Mouse (Mus musculus): Measurements from ENCODE around the gene Nyap2. TPM values are rescaled to one million over a fixed set of nuclear protein-coding genes. Genes with fewer than 3 reads are reported as not detected.

The Nyap2 gene
- 2.8 and 3.5 TPM in 2 replicates for polyA plus RNA-seq (2016; fragmentation: Nextera tagmentation; extraction: Ambion mirVana)

DNA sequence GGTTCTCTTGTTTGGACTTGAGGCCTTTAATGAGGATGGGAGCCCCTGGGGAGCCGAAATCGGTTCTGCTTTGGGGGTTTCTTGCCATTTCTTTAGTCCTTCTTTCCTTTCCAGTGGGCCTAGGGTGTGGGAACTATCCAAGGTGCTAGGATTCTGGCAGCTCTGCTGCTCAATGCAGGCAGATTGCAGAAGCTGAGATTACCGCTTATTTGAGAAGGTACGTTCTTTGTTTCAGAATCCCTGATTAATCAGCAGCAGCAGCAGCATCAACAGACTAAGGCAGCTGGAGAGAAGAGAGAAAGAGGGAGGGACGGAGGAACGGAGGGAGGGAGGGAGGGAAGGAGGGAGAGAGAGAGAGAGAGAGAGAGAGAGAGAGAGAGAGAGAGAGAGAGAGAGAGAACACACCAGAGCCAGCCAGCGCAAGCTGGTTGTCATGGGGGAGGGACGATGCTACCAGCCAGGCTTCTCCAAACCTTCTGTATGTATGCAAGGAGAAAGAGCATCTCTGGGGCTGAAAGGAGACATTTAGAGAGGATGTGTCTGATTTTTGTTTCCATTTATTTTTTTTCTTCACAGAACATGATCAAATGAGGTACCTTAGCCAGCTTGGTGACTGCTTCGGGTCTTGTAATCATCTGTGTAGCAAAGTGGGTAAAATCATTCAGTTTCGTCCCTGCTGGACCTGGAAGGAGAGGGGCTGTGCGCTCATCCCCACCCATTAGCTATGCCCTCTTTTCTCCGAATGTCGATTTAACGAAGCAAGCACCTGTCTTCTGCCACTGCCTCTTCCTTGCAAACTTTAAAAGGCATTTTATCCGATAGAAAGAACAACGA is at the start of gene Nyap2:
Gene Nyap2 (plus strand): TSS at position 120 of the 834 bp plus-strand sequence.
- 19% methylated on average over 16 of the region's 16 CpGs for WGBS
- H3K27ac ChIP-seq (replicated peaks): peak within 1 kb of the TSS; percentile 93
- H3K36me3 ChIP-seq: no peaks in the 10 kb centered on the region
- peak; percentile 81 for ATAC-seq (ENCODE audit: low FRiP score, low read depth)
- H3K27me3 ChIP-seq: no peaks in the 10 kb centered on the region
- peak within 1 kb of the TSS; percentile 50 for H3K9ac ChIP-seq (replicated peaks)
- peaks cover 9% of the 10 kb centered on the region; the same call in 1 of the 2 replicates for H3K4me1 ChIP-seq
- H3K9me3 ChIP-seq: no peaks in the 10 kb centered on the region
- H3K4me3 ChIP-seq: peak within 1 kb of the TSS; percentile 32
- peak within 1 kb of the TSS; percentile 49 for H3K4me2 ChIP-seq (replicated peaks)

DNA sequence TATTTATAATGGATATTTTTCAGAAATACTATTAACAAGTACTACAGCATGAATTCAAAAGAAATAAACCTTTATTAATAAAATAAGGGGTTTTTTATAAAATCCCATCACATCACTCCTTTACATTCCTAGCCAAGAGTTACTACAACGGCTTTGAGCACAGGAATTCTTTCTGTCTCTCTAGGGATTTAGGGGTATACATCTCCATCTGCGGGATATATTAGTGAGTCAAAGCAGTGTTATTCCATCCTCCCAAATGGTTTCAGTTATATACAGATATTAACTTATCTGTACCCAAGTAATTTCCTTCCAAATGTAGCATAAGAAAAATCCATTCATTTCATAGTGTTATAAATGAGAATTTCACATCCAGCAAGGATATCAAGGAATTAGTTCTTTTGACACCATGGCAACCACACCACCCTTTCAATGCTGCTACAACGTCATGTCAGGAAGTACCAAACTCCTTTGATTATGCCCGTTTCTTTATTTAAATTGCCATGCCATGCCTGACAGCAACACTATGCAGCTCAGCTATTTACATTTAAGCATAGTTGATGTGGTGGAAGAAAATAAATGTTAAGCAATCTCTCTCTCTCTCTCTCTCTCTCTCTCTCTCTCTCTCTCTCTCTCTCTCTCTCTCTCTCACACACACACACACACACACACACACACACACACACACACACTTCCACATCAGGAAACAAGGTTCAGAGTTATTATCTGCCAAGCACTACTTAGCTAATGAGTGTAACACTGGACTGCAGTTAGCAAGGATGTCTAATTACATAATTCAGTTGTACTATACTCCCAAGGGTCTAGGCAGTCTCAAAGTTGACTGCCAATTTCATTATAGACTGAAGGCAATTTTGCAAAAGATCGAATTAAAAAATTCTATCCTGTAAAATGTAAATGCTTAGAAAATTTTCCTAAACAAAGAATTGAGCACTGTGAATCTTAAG is 33.6 kb upstream of the Nyap2 start:
- Histone ChIP-seq H3K9me3 (no peaks in the 10 kb centered on the region), H3K4me1 (0 out of 2 replicates have a peak, but pooled peaks cover 3% of the 10 kb centered on the region), H3K4me2 (replicated peaks) (no peak overlapping the region), H3K4me3 (no peak overlapping the region), H3K27ac (replicated peaks) (no peak overlapping the region), H3K36me3 (no peaks in the 10 kb centered on the region), H3K9ac (replicated peaks) (no peak overlapping the region), H3K27me3 (no peaks in the 10 kb centered on the region)
- WGBS: 47% methylated on average over 5 of the region's 5 CpGs
- peak; percentile 66; the same call in 1 of the 2 replicates for ATAC-seq (ENCODE audit: low FRiP score, low read depth)

DNA sequence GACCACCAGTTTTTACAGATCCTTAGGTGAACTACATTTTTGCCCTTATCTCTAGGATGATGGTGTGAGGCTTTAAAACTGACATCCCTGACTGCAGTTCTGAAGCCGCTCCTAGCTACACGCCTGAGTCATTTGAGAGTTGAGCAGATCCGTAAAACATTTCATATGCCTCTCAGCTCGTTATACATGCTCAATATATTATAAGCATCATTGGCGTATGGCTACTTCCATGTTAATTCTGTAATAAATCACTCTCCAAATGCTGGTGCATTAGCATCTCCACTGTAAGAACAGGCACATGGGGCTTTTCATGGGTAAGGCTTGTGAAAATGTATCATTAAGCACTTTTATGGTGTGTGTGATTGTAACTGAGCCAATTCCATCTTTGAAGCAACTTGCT is 18.4 kb upstream of the Nyap2 start:
- no peak overlapping the region for H3K4me3 ChIP-seq
- H3K9me3 ChIP-seq: no peaks in the 10 kb centered on the region
- no peak for ATAC-seq (ENCODE audit: low FRiP score, low read depth)
- no peak overlapping the region for H3K4me2 ChIP-seq (replicated peaks)
- no peak overlapping the region for H3K9ac ChIP-seq (replicated peaks)
- WGBS: 93% methylated on average over 5 of the region's 5 CpGs
- no peaks in the 10 kb centered on the region for H3K36me3 ChIP-seq
- no peaks in the 10 kb centered on the region for H3K27me3 ChIP-seq
- no peak overlapping the region for H3K27ac ChIP-seq (replicated peaks)
- H3K4me1 ChIP-seq: no peaks in the 10 kb centered on the region

DNA sequence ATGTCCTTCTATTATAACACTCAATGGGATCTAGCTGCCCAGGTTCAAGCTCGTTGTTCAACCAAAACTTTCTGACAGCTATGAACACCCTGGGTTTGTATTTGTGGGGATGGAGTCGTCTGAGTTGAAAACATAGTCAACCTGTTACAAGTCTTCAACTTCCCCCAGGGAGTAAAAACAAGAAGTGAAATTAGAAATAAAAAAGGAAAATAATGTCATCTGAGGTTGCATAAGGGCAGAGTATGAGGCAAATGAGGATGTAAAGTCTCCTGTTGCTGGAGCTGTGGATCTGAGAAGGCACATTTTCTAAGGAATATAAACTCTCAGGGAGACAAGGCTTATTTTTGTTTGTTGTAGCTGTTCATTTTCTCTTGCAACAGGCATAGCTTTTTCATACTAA is 17.9 kb upstream of the Nyap2 start:
- H3K9ac ChIP-seq (replicated peaks): no peak overlapping the region
- no peaks in the 10 kb centered on the region for H3K9me3 ChIP-seq
- no peak overlapping the region for H3K4me3 ChIP-seq
- no peak overlapping the region for H3K4me2 ChIP-seq (replicated peaks)
- no peaks in the 10 kb centered on the region for H3K27me3 ChIP-seq
- no peak overlapping the region for H3K27ac ChIP-seq (replicated peaks)
- ATAC-seq (ENCODE audit: low FRiP score, low read depth): no peak
- no peaks in the 10 kb centered on the region for H3K36me3 ChIP-seq
- 79% methylated on average over 2 of the region's 2 CpGs for WGBS
- no peaks in the 10 kb centered on the region for H3K4me1 ChIP-seq

DNA sequence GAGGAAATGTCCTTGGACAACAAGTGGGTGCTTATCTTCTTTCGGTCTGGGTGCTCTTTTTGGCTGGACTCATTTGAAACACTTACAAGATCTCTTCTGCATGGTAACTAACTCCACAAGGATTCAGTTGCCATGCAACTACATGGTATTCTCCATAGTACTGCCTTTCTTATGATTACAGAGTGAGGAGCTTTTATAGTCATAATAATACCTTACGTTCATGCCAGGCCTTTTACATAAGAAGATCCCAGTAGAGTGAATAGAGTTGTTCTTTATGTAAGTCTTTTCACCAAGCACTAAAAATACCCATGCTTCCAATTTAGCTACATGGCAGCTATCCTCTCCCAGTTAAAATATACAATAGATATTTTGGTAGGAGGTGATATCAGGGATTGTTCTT is 13.9 kb upstream of the Nyap2 start:
- Histone ChIP-seq H3K4me2 (replicated peaks) (no peak overlapping the region), H3K27ac (replicated peaks) (no peak overlapping the region), H3K4me1 (no peaks in the 10 kb centered on the region), H3K27me3 (no peaks in the 10 kb centered on the region), H3K9ac (replicated peaks) (no peak overlapping the region), H3K9me3 (no peaks in the 10 kb centered on the region), H3K4me3 (no peak overlapping the region), H3K36me3 (no peaks in the 10 kb centered on the region)
- no peak for ATAC-seq (ENCODE audit: low FRiP score, low read depth)
- WGBS: 91% methylated on average over 2 of the region's 2 CpGs

DNA sequence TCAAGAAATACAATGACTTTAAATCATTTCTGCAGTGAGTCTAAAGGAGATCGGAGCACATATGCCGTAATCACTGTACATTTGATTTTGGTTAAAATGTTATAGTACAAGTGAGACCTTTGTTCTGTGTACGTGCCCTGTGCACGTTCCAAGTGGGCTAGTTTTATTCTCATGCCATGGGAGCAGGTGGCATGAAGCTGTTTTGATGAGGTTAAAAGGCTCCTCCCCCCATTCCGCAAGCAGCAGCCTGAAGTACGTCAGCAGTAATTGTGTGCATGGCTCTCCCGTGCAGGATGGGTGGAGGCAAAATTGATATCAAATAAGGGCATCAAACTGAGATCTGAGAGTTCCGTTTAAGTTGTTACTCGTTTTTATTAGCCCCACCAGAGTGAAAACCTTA is 491 bp upstream of the Nyap2 start:
- peaks cover 9% of the 10 kb centered on the region; the same call in 1 of the 2 replicates for H3K4me1 ChIP-seq
- ATAC-seq (ENCODE audit: low FRiP score, low read depth): peak; percentile 87
- H3K4me3 ChIP-seq: no peak overlapping the region
- H3K9me3 ChIP-seq: no peaks in the 10 kb centered on the region
- H3K27ac ChIP-seq (replicated peaks): peak overlapping the region; percentile 93
- no peaks in the 10 kb centered on the region for H3K27me3 ChIP-seq
- WGBS: 38% methylated on average over 9 of the region's 9 CpGs
- no peak overlapping the region for H3K9ac ChIP-seq (replicated peaks)
- no peaks in the 10 kb centered on the region for H3K36me3 ChIP-seq
- H3K4me2 ChIP-seq (replicated peaks): peak overlapping the region; percentile 49

GRCm38 (mm10) chr1:81077665-81078314 is 1.0 kb downstream of the Nyap2 start:
- H3K27ac ChIP-seq (replicated peaks): peak overlapping the region; percentile 93
- peak overlapping the region; percentile 49 for H3K4me2 ChIP-seq (replicated peaks)
- H3K4me3 ChIP-seq: peak overlapping the region; percentile 32
- 0 out of 2 replicates have a peak overlapping the region, but pooled peaks have one; percentile 50 for H3K9ac ChIP-seq (replicated peaks)
- no peaks in the 10 kb centered on the region for H3K27me3 ChIP-seq
- WGBS: 60% methylated on average over 9 of the region's 9 CpGs
- no peaks in the 10 kb centered on the region for H3K36me3 ChIP-seq
- H3K9me3 ChIP-seq: no peaks in the 10 kb centered on the region
- ATAC-seq (ENCODE audit: low FRiP score, low read depth): peak; percentile 31; the same call in 1 of the 2 replicates
- H3K4me1 ChIP-seq: peaks cover 9% of the 10 kb centered on the region; the same call in 1 of the 2 replicates

GRCm38 (mm10) chr1:81087485-81087884 is 10.7 kb downstream of the Nyap2 start:
- Histone ChIP-seq H3K27me3 (no peaks in the 10 kb centered on the region), H3K4me3 (no peak overlapping the region), H3K9me3 (no peaks in the 10 kb centered on the region), H3K36me3 (no peaks in the 10 kb centered on the region), H3K4me1 (no peaks in the 10 kb centered on the region), H3K4me2 (replicated peaks) (no peak overlapping the region), H3K27ac (replicated peaks) (no peak overlapping the region), H3K9ac (replicated peaks) (no peak overlapping the region)
- 87% methylated on average over 5 of the region's 5 CpGs for WGBS
- no peak for ATAC-seq (ENCODE audit: low FRiP score, low read depth)

DNA sequence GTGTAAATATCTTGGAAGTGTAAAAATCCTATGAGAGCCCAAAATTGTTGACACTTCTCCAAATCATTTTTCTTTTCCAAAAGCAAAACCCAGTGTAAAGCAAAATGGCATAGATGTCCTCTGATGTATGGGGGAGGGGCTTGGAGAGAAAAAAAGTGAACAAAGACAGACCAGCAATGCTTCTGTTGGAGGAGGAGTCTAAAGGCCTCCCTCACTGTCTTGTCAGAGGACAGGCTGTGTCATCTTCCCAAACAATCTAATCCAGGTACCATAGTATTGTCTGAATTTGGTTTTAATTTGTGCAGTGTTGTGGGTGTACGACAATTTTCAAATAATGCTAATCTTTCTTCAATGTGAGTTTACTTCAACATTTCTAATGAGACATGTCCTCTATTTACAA is 13.7 kb downstream of the Nyap2 start:
- H3K27me3 ChIP-seq: no peaks in the 10 kb centered on the region
- no peaks in the 10 kb centered on the region for H3K4me1 ChIP-seq
- H3K36me3 ChIP-seq: no peaks in the 10 kb centered on the region
- H3K9ac ChIP-seq (replicated peaks): no peak overlapping the region
- ATAC-seq (ENCODE audit: low FRiP score, low read depth): no peak
- H3K9me3 ChIP-seq: no peaks in the 10 kb centered on the region
- no peak overlapping the region for H3K4me3 ChIP-seq
- WGBS: 79% methylated on average over 1 of the region's 1 CpGs
- no peak overlapping the region for H3K4me2 ChIP-seq (replicated peaks)
- H3K27ac ChIP-seq (replicated peaks): no peak overlapping the region

DNA sequence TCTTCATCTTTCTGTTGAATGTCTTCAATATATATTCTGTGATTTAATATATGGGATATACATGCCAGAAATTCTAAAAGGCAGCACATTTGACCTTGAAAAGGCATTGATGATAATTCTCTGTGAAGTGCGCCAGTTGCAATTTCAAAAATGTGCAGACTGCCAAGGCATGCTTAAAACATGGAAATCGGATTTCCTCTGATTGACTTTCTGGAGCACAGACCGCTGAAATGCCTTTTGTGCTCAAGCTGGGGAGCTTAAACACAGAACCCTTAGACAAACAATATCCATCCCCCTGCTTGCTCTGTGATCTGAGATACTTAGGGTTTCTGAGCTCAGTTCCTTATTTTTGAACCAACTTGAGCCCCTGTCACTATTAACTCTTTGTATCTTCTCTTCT is 14.2 kb downstream of the Nyap2 start:
- no peak overlapping the region for H3K4me2 ChIP-seq (replicated peaks)
- no peak overlapping the region for H3K27ac ChIP-seq (replicated peaks)
- no peaks in the 10 kb centered on the region for H3K9me3 ChIP-seq
- H3K27me3 ChIP-seq: no peaks in the 10 kb centered on the region
- H3K9ac ChIP-seq (replicated peaks): no peak overlapping the region
- H3K4me3 ChIP-seq: no peak overlapping the region
- no peak for ATAC-seq (ENCODE audit: low FRiP score, low read depth)
- no peaks in the 10 kb centered on the region for H3K36me3 ChIP-seq
- 40% methylated on average over 3 of the region's 3 CpGs for WGBS
- H3K4me1 ChIP-seq: no peaks in the 10 kb centered on the region

DNA sequence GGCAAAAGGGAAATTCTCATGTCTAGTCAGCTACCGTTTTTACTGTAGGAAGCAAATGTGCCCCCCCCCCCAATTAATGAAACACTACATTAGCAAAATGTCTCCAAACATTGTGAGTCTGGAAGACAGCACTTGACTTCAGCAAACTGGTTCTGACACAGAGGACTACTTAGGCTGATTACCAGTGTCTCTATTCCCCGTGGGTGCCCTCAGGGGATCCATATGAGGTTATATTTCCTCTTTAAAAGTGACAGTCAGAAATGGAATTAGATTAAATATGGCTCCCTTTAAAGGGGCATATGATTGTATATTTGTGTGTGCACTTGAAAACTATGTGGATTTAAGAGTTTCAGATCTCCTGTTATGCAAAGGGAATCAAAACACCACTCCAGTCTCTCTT is 15.3 kb downstream of the Nyap2 start:
- no peaks in the 10 kb centered on the region for H3K4me1 ChIP-seq
- no peak overlapping the region for H3K9ac ChIP-seq (replicated peaks)
- H3K36me3 ChIP-seq: no peaks in the 10 kb centered on the region
- ATAC-seq (ENCODE audit: low FRiP score, low read depth): no peak
- H3K27ac ChIP-seq (replicated peaks): no peak overlapping the region
- no peaks in the 10 kb centered on the region for H3K27me3 ChIP-seq
- no peak overlapping the region for H3K4me3 ChIP-seq
- WGBS: 78% methylated on average over 2 of the region's 2 CpGs
- H3K4me2 ChIP-seq (replicated peaks): no peak overlapping the region
- H3K9me3 ChIP-seq: no peaks in the 10 kb centered on the region

All from midbrain, embryonic 12.5 days (tissue).